Mouse (Mus musculus) adrenal gland, adult 18-20 months (tissue): ENCODE measurements around the gene Tex46. TPM values are rescaled to one million over a fixed set of nuclear protein-coding genes. Genes with fewer than 3 reads are reported as not detected.
A peak's percentile ranks its signal among the peaks of the same experiment; 100 is the strongest.

ENCODE experiments used
- DNase-seq, 2 experiments: peaks; one replicate each; pipeline ENCODE4 v3.0.0; 2021 to 2022; ENCODE audit warnings: low spot score in 2 of 2
- long read RNA-seq, 2 experiments: library from polyadenylated mRNA; stranded (forward); transcript quantifications; one replicate each; pipeline ENCODE4 v2.0.0; 2021
- total RNA-seq, 2 experiments: library from RNA; stranded (reverse); gene quantifications; 1 replicate in 1 of 2; 2 replicates in 1 of 2; pipeline ENCODE4 v1.2.3; 2021

Tex46 gene
- not detected for total RNA-seq
- long read RNA-seq, experiment 1, result 0 reads
- long read RNA-seq, experiment 2, result 0 reads

DNA sequence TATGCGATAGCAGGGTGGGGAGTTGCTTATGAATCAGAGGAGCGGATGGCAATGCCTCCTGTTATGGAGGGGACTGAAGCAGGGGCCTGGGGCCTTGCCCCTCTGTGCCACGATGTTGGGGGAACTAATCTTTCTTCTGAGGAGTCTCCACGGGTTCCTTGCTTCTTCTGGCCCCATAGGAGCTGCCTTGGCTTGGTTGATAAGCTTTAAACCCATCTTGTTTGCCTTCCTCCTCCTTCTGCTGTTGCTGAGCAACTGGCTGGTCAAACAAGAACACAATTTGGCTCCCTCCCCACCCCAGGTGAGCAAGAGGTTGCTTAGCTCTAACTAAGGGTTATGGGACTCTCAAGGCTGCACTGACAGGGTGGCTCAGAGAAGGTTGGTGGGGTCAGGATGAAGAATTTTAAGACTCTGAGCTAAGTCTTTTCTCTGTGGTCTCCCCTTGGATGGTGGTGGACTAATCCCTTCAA, at the start of gene Tex46:
Gene Tex46 (plus strand): TSS at position 51 of the 470 bp plus-strand sequence.
- DNase-seq, result no peak

DNA sequence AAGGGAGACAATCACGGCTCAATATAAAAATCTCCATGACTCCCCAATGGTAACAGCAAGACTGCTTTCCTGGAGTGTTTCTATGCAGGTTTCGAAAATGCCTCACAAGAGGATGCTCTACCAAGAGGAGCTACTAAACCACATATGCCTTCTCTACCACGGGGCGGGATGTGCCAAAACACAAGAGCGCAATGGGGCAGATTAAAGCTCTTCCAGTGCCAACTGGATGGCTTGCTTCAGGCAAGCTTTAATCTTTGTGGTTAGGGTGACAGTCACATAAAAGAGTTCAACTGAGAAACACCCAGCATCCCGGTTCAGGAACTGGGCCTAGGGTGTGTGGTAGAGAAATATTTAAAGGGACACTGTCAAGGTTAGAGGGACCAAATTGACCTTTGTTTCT, 47.5 kb upstream of the Tex46 start:
- DNase-seq, result no peak

DNA sequence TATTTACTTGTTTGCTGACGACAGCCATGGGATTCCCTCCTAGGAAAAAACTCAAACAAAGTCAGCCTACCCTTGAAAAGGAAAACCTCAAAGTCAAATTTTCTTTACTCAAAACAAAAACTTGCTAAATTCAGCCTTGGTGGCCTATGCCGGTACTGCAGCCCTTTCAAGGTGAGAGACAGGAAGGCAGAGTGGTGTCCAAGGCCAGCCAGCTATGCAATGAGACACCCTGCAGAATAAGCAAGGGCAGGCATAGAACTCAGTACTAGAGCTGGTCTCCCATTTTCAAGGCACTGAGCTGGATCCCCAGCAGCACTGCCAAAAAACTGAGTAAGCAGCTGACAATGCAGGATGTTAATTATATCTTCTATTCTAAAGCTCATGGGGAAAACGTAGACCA, 41.6 kb upstream of the Tex46 start:
- DNase-seq, result peak in 1 of 2 experiments; percentile 35

GRCm38 (mm10) chr4:136569998-136570397, 40.2 kb upstream of the Tex46 start:
- DNase-seq, result no peak

DNA sequence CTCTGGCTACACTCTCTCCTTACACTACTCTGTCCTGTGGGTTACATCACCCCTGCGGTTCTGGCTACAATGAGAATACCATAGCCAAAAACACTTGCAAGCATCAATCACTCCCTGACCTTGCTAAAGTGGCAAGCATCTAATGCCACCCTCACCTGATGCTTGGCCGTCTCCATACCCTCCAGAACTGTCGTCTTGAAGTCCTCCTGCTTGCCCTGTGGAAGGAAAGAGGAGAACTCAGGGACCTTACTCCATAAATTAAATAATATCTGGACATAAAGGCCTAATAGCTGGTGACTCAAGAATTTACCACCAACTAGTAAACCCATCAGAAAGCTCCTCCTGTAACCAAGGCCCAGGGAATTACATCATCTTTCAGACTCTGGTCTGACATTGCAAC, 28.4 kb upstream of the Tex46 start:
- DNase-seq, result peak in 1 of 2 experiments; percentile 17

- DNase-seq, result no peak
Observed at GRCm38 (mm10) chr4:136587221-136587827, 22.9 kb upstream of the Tex46 start.

DNA sequence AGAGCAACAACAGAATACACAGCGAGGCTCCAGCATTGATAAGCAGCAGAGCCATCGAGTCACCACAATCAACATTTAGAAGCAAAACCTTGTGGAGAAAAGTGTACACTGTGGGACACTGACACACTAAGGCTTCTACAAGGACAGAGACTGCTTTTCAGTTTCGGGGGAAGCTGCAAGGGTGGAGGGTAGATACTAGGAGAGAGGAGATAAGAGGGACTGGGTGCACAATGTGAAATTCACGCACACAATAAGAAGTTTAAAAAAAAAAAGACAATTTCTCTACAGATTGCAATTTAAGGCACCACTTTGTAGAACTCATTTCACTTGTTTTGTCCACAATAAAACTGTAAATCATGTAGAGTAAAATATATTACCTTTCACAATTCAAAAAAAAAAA, 22.2 kb upstream of the Tex46 start:
- no peak for DNase-seq

- no peak for DNase-seq
Observed at GRCm38 (mm10) chr4:136592111-136592510, 18.1 kb upstream of the Tex46 start.

DNA sequence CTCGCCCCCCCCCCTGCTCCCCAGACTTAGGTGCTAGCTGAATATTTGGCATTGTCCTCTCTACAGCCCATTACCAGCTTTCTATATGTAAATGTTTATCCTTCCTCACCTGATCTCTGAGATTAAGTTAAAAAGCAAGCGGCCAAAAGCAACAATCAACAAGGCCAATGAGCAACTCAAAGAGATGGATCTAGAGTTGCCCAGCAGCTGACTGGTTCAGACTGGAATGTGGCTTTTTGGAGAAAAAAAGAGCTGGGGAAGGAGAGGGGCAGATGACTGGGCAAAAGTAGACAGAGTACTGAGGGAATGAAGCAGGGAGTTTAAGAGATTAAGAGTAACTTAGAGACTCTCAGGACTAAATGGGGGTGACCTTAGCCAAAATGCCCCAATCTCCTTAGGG, 16.2 kb upstream of the Tex46 start:
- DNase-seq, result no peak

- no peak for DNase-seq
Observed at GRCm38 (mm10) chr4:136595221-136595620, 15.0 kb upstream of the Tex46 start.

DNA sequence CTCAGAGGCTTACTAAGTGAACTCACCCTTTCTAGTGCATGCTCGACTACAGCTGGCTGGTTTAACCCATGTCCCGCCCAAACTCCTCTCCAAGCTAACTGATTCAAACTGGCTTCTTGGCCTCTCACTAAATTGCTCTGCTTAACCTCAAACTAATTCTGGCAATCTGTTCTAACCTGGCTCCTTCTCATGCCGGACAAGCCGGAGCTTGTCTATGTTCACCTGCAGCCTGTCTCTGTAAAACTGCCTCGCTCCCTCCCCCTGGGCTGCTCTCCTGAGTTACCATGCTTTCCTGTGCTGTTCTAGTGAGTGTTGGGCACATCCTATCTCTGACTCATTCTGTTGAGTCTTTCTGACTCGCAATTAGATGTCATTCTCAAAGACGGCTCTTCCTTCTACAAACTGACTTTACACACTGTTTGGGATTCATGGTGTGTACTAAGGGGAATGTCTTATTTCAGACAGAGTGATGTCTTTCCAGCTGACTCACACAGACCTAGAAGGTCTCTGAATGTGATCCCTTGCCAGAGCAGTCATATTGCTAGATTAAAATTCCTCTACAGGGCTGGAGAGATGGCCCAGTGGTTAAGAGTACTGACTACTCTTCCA, 11.9 kb upstream of the Tex46 start:
- no peak for DNase-seq

GRCm38 (mm10) chr4:136599869-136600268, 10.4 kb upstream of the Tex46 start:
- DNase-seq, result no peak

DNA sequence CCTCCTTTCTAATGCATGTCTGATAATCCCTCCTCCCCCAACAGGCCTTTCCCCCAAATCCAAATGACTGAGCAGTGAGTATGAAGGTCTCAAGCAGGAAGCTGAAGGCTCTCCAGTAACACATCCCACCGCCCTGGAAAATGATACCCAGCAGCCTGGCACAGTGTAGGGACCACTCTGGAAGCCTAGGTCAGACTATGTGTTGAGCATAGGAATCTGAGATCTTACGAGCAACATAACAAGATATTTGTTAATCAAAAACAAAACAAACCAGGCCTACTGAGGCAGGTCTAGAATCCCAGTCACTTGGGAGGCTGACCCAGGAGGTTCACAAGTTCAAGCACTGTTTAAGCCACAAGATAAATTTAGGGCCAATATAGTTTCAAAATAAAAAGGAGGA, 9.7 kb upstream of the Tex46 start:
- DNase-seq, result no peak

DNA sequence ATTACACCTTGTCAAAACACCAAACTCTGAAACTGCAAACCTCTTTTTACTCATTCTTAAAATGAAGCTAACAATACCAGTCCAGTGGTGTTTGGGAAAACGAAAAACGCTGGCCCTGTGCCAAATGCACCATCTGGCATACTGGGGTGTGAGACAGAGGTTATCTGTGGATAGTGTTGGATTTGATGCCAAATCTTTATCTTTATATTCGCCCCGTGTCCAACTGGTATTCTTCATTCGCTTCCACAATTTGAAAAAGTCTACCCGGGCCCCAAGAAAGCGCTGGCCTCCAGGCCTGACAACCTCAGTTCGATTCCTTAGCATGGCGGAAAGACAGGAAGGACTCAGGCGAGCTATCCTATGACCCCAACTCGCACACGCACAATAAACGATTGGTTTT, 8.8 kb upstream of the Tex46 start:
- DNase-seq, result peak; percentile 41 to 51

DNA sequence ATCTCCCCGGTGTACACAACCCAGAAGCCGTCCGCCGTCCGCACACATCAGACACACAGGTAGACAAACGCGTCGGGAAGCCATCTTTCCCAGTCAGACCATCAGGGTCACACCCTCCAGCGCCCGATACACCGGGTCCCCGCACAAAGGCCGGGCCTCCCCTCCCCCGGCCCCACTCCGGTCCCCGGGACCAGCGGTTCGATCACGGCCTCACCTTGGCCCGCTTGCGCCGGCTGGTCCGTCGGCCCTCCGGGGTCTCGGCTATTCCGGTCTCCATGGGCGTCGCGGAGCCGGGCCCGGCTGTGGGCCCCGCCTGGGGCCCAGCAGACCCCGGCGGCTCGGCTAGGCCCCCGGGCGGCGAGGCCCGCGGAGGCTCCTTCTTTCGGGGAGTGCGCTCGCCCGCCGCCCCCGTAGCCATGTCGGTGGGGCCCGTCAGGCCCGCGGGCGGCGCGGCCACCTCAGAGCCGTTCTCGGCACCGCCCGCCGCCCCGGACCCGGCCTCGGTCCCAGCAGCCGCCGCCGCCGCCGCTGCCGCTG, 8.2 kb upstream of the Tex46 start:
- peak; percentile 47 for DNase-seq

GRCm38 (mm10) chr4:136602568-136602967, 7.7 kb upstream of the Tex46 start, which contains the start of gene Kdm1a:
Gene Kdm1a (minus strand): TSS chr4:136602723.
- peak; percentile 95 to 98 for DNase-seq

DNA sequence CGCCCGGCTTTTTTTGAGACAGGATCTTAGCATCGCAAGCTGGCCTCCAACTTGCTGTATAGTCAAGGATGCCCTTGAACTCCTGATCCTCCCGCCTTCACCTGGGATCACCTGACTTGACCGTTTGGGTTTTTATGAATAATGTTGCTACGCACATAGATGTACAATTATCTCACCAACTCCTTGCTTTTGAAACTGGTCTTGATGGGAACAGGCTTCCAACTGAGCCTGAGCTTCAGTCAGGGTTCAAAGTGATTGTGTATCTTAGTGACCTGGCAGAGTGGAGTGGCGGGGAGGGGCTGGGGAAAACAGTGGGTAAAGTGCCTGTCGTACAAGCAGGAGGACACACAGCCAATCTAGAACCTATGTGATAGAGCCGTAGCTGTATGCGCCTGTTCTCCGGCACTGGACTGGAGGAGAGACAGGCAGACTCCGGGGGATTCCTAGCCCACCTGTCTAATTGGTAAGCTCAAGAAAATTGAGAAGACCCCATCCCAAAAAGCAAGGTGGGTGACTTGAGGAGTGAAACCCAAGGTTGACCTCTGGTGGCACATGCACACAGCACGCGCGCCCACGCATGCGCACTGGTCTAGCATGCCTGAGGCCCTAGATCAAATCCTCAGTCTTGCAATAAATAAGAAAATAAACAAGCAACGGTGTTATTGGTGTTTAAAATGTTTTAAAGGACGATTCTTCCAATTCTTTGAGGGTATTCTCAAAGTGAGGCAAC, 4.3 kb upstream of the Tex46 start:
- no peak for DNase-seq

DNA sequence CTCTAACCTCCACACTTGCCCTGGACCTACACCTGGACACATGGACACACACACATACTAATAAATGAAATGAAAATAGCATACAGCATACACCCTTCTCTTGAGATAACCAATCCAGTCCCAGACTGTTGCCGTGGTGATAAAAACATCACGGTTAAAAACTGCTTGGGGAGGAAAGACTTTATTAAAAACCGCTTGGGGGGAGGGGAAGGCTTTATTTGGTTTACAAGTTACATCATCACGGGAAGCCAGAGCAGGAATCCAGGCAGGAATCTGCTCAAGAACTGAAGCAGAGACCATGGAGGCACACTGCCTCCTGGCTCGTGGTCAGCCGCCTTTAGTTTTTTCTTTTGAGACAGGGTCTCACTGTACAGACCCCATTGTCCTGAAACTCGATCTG, 3.4 kb downstream of the Tex46 start:
- DNase-seq, result no peak

- peak in 1 of 2 experiments; percentile 43 for DNase-seq
Observed at GRCm38 (mm10) chr4:136621336-136621735, 11.1 kb downstream of the Tex46 start.

DNA sequence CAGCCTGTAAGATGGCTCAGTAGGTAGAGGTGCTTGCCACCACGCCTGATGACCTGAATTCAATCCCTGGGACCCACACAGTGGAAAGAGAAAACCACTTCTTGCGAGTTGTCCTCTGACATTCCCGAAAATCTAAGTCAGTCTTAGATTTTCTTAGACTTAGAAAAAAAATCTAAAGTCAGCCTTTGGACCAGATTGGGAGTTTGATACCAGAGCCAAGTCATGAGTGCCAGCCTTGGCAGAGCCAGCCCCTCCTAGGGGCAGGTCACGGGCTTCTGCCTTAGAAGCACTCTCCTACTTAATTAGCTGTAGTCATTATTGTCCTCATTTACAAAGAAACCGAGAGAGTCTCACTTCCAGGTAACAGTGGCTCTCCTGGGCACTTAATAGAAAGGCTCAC, 11.7 kb downstream of the Tex46 start:
- DNase-seq, result no peak

- no peak for DNase-seq
Observed at GRCm38 (mm10) chr4:136622388-136622787, 12.2 kb downstream of the Tex46 start, which contains the start of gene Lactbl1. Gene Lactbl1 (plus strand): TSS chr4:136622621.

DNA sequence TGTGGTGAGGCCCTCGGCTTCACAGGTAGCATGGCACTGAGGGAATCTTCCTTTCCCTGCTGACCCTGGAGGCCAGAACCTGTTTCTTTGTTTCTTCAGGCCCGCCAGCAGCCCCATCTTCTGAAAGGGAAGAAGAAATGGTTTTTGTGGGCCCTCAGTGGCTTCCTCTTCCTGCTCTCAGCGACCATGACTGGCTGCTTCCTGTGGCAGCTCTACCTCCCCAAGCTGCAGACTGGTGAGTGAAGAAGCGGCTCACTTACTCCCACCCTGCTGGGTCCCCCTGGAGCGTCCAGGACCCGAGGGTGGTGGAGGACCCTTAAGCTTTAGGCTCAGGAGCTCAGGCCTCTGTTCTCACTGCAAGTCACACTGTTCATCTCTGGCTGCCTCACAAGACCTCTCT, 16.4 kb downstream of the Tex46 start:
- no peak for DNase-seq
